Mouse (Mus musculus) embryonic fibroblast, embryonic 13.5 days (primary cell): ENCODE data around the gene Pitx3.

Experiments used
- CTCF ChIP-seq: IDR thresholded peaks from 2 replicates; pipeline ENCODE4 v1.5.1; 2011; ENCODE audit warnings: mild to moderate bottlenecking, control low read depth, low read length, moderate library complexity, borderline replicate concordance; ENCODE audit not compliant: insufficient read depth
- POLR2A ChIP-seq: IDR thresholded peaks from 2 replicates; pipeline ENCODE4 v1.6.1; 2011; ENCODE audit warnings: low read depth, mild to moderate bottlenecking, control low read depth, low read length, moderate library complexity

- TF ChIP-seq POLR2A (no peak), CTCF (no peak)
These were observed 39.1 kb upstream of the Pitx3 start for GRCm38 (mm10) chr19:46187203-46187602.
